Mouse (Mus musculus): Measurements from ENCODE around the gene Fgd4. TPM values are rescaled to one million over a fixed set of nuclear protein-coding genes. Genes with fewer than 3 reads are reported as not detected.

The Fgd4 gene
- total RNA-seq (2023; ENCODE audit: inconsistent age): 0.09 to 0.72 TPM (median 0.48 TPM) in 4 replicates

GRCm38 (mm10) chr16:16600461-16600860 lies at the start of gene Fgd4:
TSS of gene Fgd4 (minus strand) at chr16:16600549.

Other genes starting within 250 kb of the Fgd4 start
- gene Dnm1l, start 241.6 kb downstream of the Fgd4 start, total RNA-seq (2023; ENCODE audit: inconsistent age): 61.0 to 70.4 TPM (median 65.7 TPM) in 4 replicates
- gene Olfr19, start 75.9 kb upstream of the Fgd4 start, total RNA-seq (2023; ENCODE audit: inconsistent age): not detected in 4 replicates
- 9.6 to 16.9 TPM (median 12.9 TPM) in 4 replicates for gene Spag6l, start 228.9 kb upstream of the Fgd4 start, total RNA-seq (2023; ENCODE audit: inconsistent age)